Mouse (Mus musculus): ENCODE data around the gene Col23a1. TPM values are rescaled to one million over a fixed set of nuclear protein-coding genes. Genes with fewer than 3 reads are reported as not detected.
A peak's percentile ranks its signal among the peaks of the same experiment; 100 is the strongest.

The Col23a1 gene
- total RNA-seq, 2 experiments from 2014 or later, result 2.0 to 2.1 TPM

- no peak for DNase-seq
These were observed 141.6 kb downstream of the Col23a1 start for GRCm38 (mm10) chr11:51431287-51431686.

GRCm38 (mm10) chr11:51431968-51432367 lies 142.2 kb downstream of the Col23a1 start:
- DNase-seq, result no peak

DNA sequence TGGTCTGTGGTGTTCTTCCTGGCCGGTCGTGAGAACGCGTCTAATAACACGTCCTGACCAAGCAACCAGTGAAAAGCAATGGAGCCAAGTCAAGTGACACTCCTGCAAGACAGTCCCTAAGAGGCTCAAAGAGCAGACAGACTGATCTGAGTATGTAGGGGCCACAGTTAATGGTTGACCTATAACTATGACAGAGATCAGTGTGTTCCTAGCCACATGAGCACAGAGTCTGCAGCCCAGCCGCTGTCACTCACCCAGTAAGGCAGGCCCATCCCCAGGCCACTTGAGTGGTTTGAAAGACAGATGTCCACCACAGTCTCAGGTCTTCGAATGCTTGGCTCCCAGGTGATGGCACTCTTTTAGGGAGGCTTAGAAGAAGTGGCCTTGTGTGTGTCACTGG lies 152.3 kb downstream of the Col23a1 start:
- DNase-seq, result no peak

DNA sequence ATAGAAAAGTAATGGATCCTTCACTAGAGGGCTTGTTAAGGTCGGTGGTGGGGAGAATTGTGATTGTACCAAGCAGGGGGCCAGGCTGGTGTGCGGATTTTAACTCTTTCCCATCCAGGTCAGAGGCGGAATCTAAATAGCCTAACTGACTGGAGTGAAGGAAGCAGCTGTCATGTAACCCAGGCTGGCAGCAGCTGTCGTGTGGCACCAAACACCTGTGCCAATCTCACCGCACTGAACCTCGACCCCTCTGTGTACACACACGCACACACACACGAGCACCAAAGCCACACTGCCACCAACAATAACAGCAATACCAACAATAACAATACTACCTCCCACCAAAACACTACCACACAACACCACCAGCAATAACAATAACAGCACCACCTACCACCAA lies 152.9 kb downstream of the Col23a1 start:
- DNase-seq, result no peak

DNA sequence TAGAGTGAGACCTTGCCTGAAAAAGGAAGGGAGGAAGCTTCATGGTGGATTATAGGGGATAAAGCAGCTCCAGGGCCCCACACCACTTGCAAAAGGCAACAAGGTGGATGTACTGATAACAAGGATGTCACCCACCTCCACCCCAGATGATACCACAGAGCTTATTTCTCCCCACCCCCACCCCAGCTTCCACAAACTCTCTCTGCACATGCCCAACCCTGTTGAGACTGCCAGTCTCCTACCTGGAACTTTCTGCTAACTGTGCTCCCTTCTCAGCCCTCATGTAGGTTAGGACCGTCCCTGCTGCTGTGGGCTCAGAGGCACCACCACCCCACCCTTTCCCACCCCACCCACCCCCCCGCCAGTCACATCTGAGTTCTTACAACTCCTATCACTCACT lies 154.1 kb downstream of the Col23a1 start:
- DNase-seq, result no peak

- no peak for DNase-seq
These were observed 154.9 kb downstream of the Col23a1 start for GRCm38 (mm10) chr11:51444649-51445048.

DNA sequence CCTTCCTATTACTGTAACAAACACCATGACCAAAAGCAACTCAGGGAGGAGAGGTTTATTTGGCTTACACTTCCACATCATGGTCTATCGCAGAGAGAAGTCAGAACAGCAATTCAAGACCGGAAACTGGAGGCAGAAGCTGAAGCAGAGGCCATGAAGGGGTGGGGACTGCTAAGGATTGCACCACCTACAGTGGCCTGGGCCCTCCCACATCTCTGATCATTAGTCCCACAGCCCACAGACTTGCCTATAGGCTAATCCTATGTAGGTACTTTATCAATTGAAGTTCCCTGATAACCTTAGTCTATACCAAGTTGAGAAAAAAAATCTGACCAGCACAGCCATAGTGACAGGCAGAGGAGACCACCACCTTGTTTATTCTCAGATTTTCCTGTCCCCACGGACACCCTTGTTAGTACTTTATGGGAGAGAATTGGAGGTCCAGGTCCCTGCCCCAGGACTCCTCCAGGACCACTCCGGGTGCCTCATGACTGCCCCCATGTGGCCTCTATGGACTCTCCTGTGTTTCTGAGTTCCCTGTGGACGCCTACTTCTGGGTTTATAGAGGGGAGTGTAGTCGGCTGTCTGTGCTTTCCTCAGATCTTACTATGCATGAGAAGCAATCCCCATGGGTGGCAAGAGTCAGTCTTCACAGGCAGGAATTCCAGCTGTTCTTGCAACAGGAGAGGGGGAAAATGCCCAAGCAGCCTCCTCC lies 157.1 kb downstream of the Col23a1 start:
- peak; percentile 51 to 76 for DNase-seq

- DNase-seq, result no peak
These were observed 158.5 kb downstream of the Col23a1 start for GRCm38 (mm10) chr11:51448256-51448655.

DNA sequence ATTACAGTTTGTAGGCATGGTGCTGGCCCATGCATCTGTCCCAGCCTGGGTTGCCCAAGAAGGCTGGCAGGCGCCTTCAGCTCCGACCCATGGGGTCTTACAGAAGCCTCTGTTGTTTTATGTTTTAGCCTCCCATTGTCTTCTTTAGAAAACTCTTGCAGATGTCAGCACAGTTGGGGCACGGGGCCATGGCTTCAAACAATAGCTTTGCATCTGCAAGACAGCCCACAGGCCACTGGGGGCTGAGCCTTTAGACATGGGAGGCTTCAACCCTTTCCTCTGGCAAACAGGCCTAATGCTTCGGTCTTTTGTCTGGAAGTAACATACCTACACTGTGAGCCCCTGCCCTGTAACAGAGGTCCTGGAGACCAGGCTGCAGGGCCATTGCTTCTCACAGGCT lies 159.0 kb downstream of the Col23a1 start:
- DNase-seq, result no peak

DNA sequence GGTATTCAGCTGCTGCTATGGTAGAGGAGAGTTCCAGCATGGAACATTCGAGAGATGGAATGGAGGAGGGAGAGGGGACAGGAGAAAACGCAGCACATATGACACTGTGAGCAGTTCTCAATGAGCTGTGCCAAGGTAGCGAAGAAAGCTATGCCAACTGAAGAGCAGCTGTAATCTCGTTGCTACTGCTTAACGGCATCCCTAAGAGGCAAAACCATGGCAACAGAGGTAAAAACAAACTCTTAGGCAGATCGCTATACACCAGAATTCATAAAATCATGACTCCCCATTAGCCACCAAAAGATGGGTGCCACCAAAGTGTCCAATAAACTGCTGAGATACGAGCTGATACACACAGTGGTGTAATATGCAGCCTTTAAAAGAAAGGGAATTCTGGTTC lies 160.2 kb downstream of the Col23a1 start:
- no peak for DNase-seq

DNA sequence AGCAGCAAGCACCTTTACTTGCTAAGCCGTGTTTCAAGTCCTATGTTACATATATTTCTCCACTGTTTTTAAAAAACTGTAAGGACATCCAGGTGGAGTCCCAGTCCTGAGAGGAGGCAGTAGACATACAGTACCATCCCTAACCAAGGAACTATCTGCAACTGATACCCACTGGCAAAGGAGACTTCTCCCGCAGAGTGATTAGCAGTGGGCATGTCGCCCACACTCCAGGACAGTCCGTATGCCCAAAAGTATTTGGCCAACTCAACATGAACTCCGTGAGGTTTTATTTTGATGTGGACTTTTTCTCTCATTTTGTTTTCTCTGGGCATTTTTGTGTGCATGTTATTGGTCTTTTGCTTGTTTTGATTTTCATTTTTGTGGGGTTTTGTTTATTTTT lies 161.6 kb downstream of the Col23a1 start:
- no peak for DNase-seq

DNA sequence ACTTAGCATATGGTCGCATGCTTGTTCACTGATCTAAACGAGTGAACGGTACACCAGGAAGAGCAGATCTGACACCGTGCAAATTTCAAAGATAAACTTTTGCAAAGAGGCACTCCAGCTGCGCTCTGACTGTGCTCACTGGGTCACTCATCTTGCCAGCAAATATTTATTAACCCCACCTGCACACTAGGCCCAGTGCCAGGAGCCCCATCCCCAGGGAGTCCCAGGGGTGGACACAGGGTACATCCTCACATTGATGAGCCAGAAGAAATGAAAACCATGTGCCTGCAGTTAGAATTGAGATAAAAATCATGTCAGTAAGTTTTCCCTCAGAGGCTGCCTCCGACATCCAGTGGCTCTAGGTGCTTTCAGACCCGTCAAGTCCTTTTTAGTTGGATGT lies 162.2 kb downstream of the Col23a1 start:
- DNase-seq, result no peak

DNA sequence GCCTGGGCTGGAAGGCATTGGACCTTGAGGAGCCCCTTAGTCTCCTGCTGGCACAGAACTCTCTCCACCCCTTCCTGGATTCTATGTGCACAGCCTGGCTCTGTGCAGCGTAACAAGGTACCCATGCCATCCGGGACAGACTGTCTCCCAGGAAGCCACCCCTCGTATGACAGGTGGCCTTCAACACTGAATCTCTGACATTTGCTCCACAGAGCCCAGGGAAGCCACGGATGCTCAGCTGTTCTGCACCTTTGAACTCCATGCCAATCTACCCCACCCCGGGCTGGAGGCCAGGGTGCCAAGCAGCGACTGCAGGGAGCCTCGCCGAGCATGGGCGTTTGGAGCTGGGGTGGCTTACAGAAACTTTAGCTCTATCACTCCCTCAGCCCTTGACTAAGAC lies 164.0 kb downstream of the Col23a1 start:
- no peak for DNase-seq

DNA sequence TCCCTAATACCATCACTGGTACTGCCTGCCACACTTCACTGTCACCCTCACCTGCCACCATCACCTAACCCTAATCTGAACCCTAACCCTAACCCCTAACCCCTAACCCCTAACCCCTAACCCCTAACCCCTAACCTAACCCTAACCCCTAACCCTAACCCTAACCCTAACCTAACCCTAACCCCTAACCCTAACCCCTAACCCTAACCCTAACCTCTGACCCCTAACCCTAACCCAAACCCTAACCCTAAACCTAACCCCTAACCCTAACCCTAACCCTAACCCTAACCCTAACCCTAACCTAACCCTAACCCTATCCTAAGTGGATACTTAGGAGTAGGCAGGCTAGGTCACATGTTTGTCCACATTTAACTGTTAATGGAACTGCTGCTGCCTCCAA lies 165.8 kb downstream of the Col23a1 start:
- no peak for DNase-seq

GRCm38 (mm10) chr11:51457624-51458023 lies 167.9 kb downstream of the Col23a1 start:
- no peak for DNase-seq

DNA sequence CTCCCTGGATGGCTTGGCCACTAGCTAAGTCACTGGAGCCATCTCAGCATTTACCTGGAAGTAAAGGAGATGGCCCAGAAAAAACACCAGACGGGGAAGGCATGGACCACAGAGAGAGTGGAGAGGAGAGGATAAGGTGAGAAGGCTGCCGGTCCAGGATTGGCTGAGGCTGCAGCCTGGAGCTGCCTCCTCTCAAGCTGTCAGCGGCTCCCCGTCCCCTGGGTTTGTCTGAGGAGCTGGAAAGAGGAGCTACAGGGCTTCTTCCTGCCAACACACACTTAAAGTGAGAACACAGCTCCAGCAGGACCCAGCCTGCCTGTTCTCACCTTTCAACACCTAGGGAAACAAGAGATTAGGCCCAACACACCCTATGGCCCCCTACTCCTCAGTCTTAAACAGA lies 168.9 kb downstream of the Col23a1 start:
- no peak for DNase-seq

DNA sequence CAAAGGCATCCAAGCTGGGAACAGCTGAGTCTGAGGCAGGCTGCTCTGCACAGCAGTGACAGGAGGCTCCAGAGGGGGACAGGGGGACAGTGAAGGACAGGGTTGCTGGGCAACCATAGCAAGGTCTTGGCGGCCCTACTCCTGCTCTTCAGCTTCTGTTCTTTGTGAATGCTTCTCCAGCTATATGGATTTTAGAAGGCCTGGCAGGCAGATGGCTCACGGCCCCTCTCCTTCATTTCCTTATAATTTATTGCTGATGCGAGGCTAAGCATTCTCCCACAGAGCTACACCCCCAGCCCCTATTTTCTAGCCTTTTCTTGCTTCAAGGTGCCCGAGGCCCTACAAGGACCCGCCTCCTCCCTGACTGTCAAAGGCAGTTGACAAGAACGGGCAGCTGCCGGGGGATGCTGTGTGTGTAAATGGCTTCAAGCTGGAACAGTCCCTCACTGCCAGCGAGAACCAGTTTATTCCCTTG lies 169.9 kb downstream of the Col23a1 start:
- no peak for DNase-seq

- DNase-seq, result no peak
These were observed 179.0 kb downstream of the Col23a1 start for GRCm38 (mm10) chr11:51468737-51469136.

- DNase-seq, result no peak
These were observed 179.7 kb downstream of the Col23a1 start for GRCm38 (mm10) chr11:51469341-51469831.

GRCm38 (mm10) chr11:51470383-51471144 lies 180.8 kb downstream of the Col23a1 start:
- DNase-seq, result no peak

- no peak for DNase-seq
These were observed 184.0 kb downstream of the Col23a1 start for GRCm38 (mm10) chr11:51473686-51474085.

- no peak for DNase-seq
These were observed 186.8 kb downstream of the Col23a1 start for GRCm38 (mm10) chr11:51476543-51476942.

- DNase-seq, result no peak
These were observed 187.9 kb downstream of the Col23a1 start for GRCm38 (mm10) chr11:51477571-51477970.

DNA sequence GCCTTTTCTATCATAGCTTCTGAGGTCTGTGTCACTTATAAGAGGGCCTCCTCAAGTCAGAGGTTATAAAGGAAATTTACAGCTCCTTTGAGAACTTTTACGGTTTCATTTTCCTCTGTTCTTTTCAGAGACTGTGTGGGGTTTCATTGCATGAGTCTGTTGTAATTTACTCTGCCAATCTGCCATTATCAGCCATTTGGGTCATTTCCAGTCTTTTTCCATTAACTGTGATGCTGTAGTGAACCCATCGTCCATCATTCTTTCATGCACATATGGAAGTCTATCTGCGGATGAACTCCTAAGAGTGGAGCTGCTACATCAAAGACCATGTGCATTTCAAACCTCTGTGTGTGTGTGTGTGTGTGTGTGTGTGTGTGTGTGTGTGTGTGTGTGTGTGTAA lies 192.5 kb downstream of the Col23a1 start:
- no peak for DNase-seq

All from heart, adult 18-20 months (tissue).